Mouse (Mus musculus) cerebellum, postnatal 4 days (tissue): ENCODE data around the gene Prkcd.
A peak's percentile ranks its signal among the peaks of the same experiment; 100 is the strongest.

Source experiments
- DNase-seq, 2 experiments: peaks; one replicate each; pipeline ENCODE4 v3.0.0; 2022; ENCODE audit warnings: low spot score in 2 of 2, mixed read lengths in 1 of 2

The Prkcd gene

GRCm38 (mm10) chr14:30625856-30626726 lies at the start of gene Prkcd:
Gene Prkcd, minus strand, starts transcription at chr14:30626210.
- DNase-seq: peak in 1 of 2 experiments; percentile 38

DNA sequence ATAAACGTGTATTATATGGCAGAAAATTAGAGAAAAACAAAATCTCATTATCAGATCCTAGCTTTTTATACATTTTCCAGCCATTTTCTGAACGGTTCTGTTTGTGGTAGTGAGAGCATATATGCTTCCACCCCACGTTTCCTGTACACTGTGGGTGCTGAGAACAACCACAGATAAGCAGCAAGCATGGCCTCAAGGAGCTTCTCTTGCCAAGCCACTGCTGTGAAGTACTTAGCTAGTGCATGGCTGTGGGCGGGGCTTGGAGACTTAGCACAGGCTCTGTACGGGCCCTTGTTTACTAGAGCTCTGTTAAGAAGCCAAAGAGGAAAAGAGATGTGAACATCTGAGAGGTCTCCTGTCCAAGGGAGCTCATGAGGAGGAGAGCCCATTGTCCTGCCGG lies 48.9 kb upstream of the Prkcd start:
- DNase-seq: no peak

DNA sequence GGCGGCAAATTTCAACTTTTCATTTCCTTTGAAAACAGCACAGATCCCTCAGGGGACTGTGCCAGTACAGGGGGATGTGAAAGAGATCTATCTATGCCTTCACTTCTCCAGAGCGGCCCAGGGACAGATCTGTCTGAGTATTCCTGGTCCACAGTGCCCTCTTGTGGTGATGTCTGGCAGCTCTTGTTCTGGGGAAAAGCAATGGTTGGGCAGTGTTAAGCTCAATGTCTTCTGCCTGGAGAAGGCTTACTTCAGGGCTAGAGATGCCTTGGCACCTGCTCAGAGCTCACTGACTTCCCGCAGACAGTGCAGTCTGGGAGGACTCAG lies 45.9 kb upstream of the Prkcd start:
- peak; percentile 78 to 88 for DNase-seq

GRCm38 (mm10) chr14:30671095-30671985 lies 45.3 kb upstream of the Prkcd start:
- DNase-seq: no peak

GRCm38 (mm10) chr14:30670161-30670560 lies 44.2 kb upstream of the Prkcd start:
- DNase-seq: no peak

- no peak for DNase-seq
Observed at GRCm38 (mm10) chr14:30666604-30667003, 40.6 kb upstream of the Prkcd start.

DNA sequence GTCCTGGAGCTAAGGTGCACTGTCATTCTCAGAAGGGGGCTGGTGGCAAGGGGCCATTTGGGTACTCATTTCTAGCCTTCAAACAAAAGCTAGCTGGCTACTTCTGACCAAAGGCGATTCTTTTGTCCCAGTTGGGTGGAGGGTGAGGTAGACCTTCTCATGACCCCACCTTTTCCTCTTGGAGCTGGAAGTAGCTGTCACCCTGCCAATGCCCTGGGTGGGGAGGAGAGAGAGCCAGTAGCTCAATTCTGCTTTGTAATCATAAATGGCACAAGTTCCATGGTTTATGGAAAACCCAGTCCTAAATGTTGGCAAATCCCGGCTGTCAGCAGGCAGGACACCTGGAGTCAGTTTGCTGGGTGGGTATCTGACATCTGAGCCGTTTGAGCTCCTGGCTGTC lies 40.1 kb upstream of the Prkcd start:
- DNase-seq: no peak

DNA sequence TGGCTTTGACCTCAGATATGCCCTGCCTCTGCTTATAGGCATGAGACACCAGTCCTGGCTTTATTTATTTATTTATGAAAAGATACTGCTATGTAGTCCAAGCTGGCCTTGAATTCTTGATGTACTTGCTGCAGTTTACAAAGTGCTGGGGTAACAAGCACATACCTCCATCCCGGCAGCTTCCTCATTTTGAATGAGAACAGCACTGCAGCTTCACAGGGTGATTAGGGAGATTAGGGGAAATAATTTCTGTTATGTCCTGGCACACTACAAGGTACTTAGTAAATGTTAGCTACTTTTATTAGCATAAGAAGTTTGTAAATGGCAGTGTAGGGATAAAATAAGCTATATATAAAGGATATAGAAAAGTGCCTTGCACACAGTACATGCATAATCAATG lies 29.5 kb upstream of the Prkcd start:
- DNase-seq: no peak

- DNase-seq: no peak
Observed at GRCm38 (mm10) chr14:30654691-30655228, 28.8 kb upstream of the Prkcd start.

DNA sequence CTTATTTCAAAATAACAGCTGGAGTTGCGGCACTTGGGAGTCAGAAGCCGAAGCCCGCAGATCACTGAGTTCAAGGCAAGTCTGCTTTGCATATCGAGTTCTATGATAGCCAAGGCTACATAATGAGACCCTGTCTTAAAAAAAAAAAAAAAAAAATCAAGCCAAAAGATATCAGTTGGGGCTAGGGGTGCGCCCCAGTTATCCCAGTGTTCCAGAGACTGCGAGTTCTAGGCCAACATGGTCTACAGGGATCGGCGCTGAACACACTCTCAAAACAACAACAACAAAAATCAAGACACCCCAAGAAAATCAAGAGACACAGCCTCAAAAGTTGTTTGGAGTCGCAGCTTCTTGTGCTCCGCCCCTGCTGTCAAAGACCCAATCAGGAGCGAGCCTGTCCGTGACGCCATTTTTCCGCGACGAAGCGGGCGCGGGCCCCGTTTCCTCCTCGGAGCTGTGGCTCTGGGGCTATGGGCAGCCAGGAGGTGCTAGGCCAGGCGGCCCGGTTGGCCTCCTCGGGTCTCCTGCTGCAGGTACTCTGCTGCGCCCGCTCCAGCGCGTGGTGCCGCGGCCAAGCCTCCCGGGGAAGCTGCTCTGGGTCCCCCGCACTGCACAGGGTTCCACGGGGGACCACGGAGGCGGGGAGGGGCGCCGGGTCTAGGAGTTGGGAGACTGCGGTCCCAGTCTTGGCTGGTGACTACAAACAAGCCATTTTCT lies 28.1 kb upstream of the Prkcd start, which contains the start of gene Rft1:
Rft1 (plus strand) TSS at position 418 of the 717 bp plus-strand sequence.
- peak; percentile 100 for DNase-seq

DNA sequence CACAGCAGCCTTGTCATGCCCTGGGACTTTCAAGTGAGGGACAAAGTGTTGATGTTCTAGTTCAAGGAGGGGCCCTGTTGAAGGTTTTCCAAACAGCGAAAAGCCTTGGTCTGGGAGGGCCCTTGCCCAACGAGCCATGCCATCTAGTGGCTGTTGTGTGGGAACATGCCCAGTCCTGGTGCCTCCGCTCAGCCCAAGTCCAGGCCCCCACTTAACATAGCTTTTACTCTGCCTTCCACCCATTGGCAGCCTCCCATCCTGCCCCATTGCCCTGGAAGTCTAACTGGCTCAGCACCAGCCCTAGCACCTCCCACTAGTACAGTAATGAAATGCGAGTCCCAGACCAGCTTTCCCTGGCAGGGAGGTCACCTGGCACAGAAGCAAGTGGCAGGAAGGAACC lies 25.0 kb upstream of the Prkcd start:
- peak in 1 of 2 experiments; percentile 46 for DNase-seq

- no peak for DNase-seq
Observed at GRCm38 (mm10) chr14:30649745-30650144, 23.7 kb upstream of the Prkcd start.

GRCm38 (mm10) chr14:30648478-30648877 lies 22.5 kb upstream of the Prkcd start:
- DNase-seq: no peak

DNA sequence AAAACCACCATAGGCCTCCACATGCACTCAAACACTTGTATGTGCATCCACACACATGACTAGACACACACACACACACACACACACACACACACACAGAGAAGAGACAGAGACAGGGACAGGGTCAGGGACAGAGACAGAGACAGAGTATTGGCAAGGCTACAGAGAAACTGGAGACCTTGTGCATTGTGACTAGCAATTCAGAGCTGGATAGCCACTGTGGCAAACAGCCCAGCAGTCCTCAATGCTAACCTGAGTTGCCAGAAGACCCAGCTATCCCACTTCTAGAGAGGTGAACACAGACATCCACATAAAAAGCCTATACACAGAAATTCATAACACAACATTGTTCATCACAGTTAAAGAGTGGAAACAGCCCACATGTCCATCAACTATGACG lies 20.5 kb upstream of the Prkcd start:
- DNase-seq: no peak

DNA sequence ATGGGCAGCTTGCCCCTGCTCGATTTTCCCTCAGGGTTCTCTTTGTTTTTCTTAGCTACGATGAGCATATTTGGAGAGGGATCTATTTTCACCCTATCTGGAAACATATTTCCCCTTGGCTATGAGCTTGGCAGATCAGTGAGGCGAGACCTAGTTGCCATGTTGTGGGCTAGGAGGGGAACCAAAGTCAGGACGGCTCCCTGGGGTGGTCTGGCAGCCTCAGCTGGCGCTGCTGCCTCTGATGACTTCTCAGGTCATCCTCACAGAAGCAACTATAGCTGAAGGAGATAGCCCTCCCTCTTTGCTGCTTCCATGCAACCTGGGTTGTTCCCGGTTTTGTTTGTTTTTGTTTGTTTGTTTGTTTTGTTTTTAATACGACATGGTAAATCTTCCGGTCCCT lies 19.1 kb upstream of the Prkcd start:
- peak in 1 of 2 experiments; percentile 15 for DNase-seq

GRCm38 (mm10) chr14:30644026-30644425 lies 18.0 kb upstream of the Prkcd start:
- DNase-seq: no peak

DNA sequence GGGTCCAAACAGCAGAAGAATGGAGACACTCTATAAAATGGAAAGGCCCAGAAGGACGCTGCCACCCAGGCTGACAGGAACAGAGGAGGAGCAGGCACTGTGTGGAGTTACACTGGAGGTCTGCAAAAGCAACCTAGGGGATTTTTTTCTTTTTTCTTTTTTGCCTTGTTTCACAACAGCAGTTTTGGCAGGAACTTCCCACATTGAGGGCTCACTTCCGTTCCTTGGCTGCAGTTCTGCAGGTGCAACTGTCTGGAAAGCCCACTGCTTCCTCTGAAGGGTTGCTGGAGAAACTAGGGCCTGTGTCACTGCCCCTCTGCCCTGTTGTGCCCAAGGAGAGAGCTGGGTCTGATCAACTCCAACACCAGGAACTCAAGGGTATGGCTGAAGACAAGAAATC lies 15.7 kb upstream of the Prkcd start:
- no peak for DNase-seq

DNA sequence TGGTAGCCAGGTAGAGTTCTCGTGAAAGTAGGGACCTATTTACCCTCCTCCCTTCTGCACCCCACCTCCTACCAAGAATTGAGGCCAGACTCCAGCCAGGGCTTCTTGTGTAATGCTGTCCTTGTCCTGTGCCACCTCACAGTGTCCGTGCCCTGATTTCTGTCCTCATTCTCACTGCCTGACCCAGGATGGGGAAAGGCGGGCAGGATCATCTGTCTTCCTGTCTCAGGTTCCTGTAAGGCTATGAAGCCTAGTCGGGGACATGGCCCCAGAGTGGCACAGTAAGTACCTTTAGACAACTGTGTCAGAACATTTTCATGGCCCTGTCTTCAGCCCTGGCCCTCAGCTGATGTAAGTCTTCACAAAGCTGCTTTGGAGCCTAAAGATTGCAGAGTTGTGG lies 12.7 kb upstream of the Prkcd start:
- no peak for DNase-seq

GRCm38 (mm10) chr14:30638009-30638408 lies 12.0 kb upstream of the Prkcd start:
- DNase-seq: no peak

GRCm38 (mm10) chr14:30637087-30637486 lies 11.1 kb upstream of the Prkcd start:
- no peak for DNase-seq

- DNase-seq: no peak
Observed at GRCm38 (mm10) chr14:30636499-30636898, 10.5 kb upstream of the Prkcd start.
